Mouse (Mus musculus) midbrain, embryonic 15.5 days (tissue): Measurements from ENCODE around the gene Mafb. TPM values are rescaled to one million over a fixed set of nuclear protein-coding genes. Genes with fewer than 3 reads are reported as not detected.

Experiments used
- ATAC-seq: fragments of 200-750 bp; cut with Nextera tagmentation; replicated peaks from 2 replicates; pipeline ENCODE4 v1.8.0; 2017; ENCODE audit warnings: moderate TSS enrichment
- H3K27ac ChIP-seq: fragments of 300-500 bp; sonication (generic); 2 replicates; pipeline ENCODE4 v1.5.1; 2015; ENCODE audit warnings: mild to moderate bottlenecking, inconsistent platforms
- H3K27me3 ChIP-seq: fragments of 300-500 bp; sonication (generic); replicated peaks from 2 replicates; pipeline ENCODE4 v1.6.1; 2015; ENCODE audit warnings: inconsistent platforms
- H3K36me3 ChIP-seq: fragments of 300-500 bp; sonication (generic); replicated peaks from 2 replicates; pipeline ENCODE4 v1.6.1; 2015; ENCODE audit warnings: inconsistent platforms
- H3K4me1 ChIP-seq: fragments of 300-500 bp; sonication (generic); 2 replicates; pipeline ENCODE4 v1.6.1; 2015; ENCODE audit warnings: inconsistent platforms
- H3K4me2 ChIP-seq: fragments of 300-500 bp; sonication (generic); 2 replicates; pipeline ENCODE4 v1.6.1; 2015; ENCODE audit warnings: inconsistent platforms, mild to moderate bottlenecking, moderate library complexity
- H3K4me3 ChIP-seq: fragments of 300-500 bp; sonication (generic); 2 replicates; pipeline ENCODE4 v1.5.1; 2015; ENCODE audit warnings: mild to moderate bottlenecking, inconsistent platforms
- H3K9ac ChIP-seq: fragments of 300-500 bp; sonication (generic); 2 replicates; pipeline ENCODE4 v1.6.1; 2015; ENCODE audit warnings: mild to moderate bottlenecking, inconsistent platforms
- H3K9me3 ChIP-seq: fragments of 300-500 bp; sonication (generic); 2 replicates; pipeline ENCODE4 v1.6.1; 2016; ENCODE audit warnings: inconsistent platforms
- WGBS: fragments of 180-500 bp; shearing (Covaris S2); methylation state at CpG from one replicate; pipeline ENCODE4 v1.1.7; 2015; ENCODE audit warnings: mixed read lengths; 5-methylcytosine and 5-hydroxymethylcytosine counted together
- polyA plus RNA-seq: library from polyadenylated mRNA; unstranded; fragments of >200 nt; fragmentation: Nextera tagmentation; extraction: Ambion mirVana; gene quantifications from 2 replicates; pipeline ENCODE4 v1.2.1, GENCODE M21; 2015

Gene Mafb
- 6.5 TPM in 2 replicates for polyA plus RNA-seq

GRCm38 (mm10) chr2:160366980-160367338, at the start of gene Mafb:
TSS of gene Mafb (minus strand) at chr2:160367065.
- Histone ChIP-seq H3K9me3 (no peaks in the 10 kb centered on the region), H3K4me3 (peak within 1 kb of the TSS; percentile 63), H3K27me3 (peaks cover 57% of the 10 kb centered on the region), H3K9ac (peak within 1 kb of the TSS; percentile 64), H3K4me2 (peak within 1 kb of the TSS; percentile 97), H3K4me1 (peaks cover 56% of the 10 kb centered on the region), H3K27ac (peak within 1 kb of the TSS; percentile 84), H3K36me3 (no peaks in the 10 kb centered on the region)
- peak; percentile 93 for ATAC-seq
- 1% methylated on average over 36 of the region's 37 CpGs for WGBS

GRCm38 (mm10) chr2:160415161-160415560, 48.3 kb upstream of the Mafb start:
- no peak overlapping the region for H3K4me3 ChIP-seq
- WGBS, result 92% methylated on average over 8 of the region's 8 CpGs
- no peak overlapping the region for H3K9ac ChIP-seq
- H3K9me3 ChIP-seq, result no peaks in the 10 kb centered on the region
- H3K27me3 ChIP-seq, result 0 out of 2 replicates have a peak, but pooled peaks cover 2% of the 10 kb centered on the region
- no peak overlapping the region for H3K4me2 ChIP-seq
- H3K27ac ChIP-seq, result no peak overlapping the region
- no peaks in the 10 kb centered on the region for H3K4me1 ChIP-seq
- no peaks in the 10 kb centered on the region for H3K36me3 ChIP-seq
- ATAC-seq, result no peak

DNA sequence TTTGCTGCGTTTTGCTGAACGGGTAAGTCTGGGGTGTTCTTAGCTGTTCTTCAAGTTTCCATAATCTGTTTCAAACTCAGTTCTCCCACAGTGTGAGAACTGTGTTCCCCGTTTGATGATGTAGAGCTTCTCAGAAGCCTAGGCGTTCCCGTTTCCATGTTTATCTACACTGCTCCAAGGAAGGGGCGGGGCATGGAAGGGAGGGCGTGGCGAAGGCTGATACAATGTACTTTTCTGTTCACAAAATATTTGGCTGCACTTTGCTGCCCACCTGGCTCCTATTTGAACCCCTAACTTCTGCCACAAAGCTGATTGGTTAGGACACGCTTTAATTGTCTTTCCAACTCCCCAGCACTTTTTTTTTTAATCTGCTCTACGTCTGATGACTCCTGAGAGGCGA, 47.9 kb upstream of the Mafb start:
- Histone ChIP-seq H3K4me3 (no peak overlapping the region), H3K27me3 (0 out of 2 replicates have a peak, but pooled peaks cover 2% of the 10 kb centered on the region), H3K27ac (no peak overlapping the region), H3K9me3 (no peaks in the 10 kb centered on the region), H3K9ac (no peak overlapping the region), H3K36me3 (no peaks in the 10 kb centered on the region), H3K4me1 (no peaks in the 10 kb centered on the region), H3K4me2 (no peak overlapping the region)
- 94% methylated on average over 11 of the region's 11 CpGs for WGBS
- no peak for ATAC-seq

GRCm38 (mm10) chr2:160413982-160414381, 47.1 kb upstream of the Mafb start:
- Histone ChIP-seq H3K9me3 (no peaks in the 10 kb centered on the region), H3K36me3 (no peaks in the 10 kb centered on the region), H3K9ac (no peak overlapping the region), H3K27ac (no peak overlapping the region), H3K4me1 (no peaks in the 10 kb centered on the region), H3K4me3 (no peak overlapping the region), H3K27me3 (0 out of 2 replicates have a peak, but pooled peaks cover 2% of the 10 kb centered on the region), H3K4me2 (no peak overlapping the region)
- whole genome bisulfite sequencing, result 97% methylated on average over 5 of the region's 5 CpGs
- ATAC-seq, result no peak

GRCm38 (mm10) chr2:160413055-160413454, 46.2 kb upstream of the Mafb start:
- H3K27me3 ChIP-seq, result 0 out of 2 replicates have a peak, but pooled peaks cover 2% of the 10 kb centered on the region
- no peaks in the 10 kb centered on the region for H3K4me1 ChIP-seq
- no peaks in the 10 kb centered on the region for H3K9me3 ChIP-seq
- H3K36me3 ChIP-seq, result no peaks in the 10 kb centered on the region
- H3K4me2 ChIP-seq, result no peak overlapping the region
- H3K4me3 ChIP-seq, result no peak overlapping the region
- no peak overlapping the region for H3K9ac ChIP-seq
- no peak overlapping the region for H3K27ac ChIP-seq
- no peak for ATAC-seq
- WGBS, result 52% methylated on average over 12 of the region's 12 CpGs

- no peaks in the 10 kb centered on the region for H3K36me3 ChIP-seq
- H3K27ac ChIP-seq, result no peak overlapping the region
- no peak overlapping the region for H3K9ac ChIP-seq
- H3K27me3 ChIP-seq, result 0 out of 2 replicates have a peak, but pooled peaks cover 2% of the 10 kb centered on the region
- WGBS, result 84% methylated on average over 7 of the region's 7 CpGs
- H3K4me3 ChIP-seq, result no peak overlapping the region
- H3K4me2 ChIP-seq, result no peak overlapping the region
- no peak for ATAC-seq
- no peaks in the 10 kb centered on the region for H3K4me1 ChIP-seq
- H3K9me3 ChIP-seq, result no peaks in the 10 kb centered on the region
Measured at GRCm38 (mm10) chr2:160411431-160411830, 44.6 kb upstream of the Mafb start.

DNA sequence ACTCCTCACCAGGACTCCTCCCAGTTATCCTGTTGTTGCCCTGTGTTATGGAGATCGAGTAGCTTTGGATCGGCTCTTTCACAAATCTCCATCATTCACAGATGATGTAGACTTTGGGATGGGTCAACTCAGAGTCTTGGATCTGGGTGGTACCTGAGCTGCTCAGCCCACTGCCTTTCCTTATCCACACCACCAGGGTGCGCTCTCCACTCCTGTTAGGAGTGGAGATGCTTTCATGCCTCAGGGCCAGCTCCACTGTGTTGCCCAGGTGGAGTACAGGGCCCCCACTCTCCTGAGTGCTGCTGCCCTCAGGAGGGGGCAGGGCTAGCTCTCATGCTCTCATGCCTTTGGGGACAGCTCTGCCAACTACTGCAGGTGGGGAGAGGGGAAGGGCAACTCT, 40.9 kb upstream of the Mafb start:
- Histone ChIP-seq H3K4me2 (no peak overlapping the region), H3K9me3 (no peaks in the 10 kb centered on the region), H3K36me3 (no peaks in the 10 kb centered on the region), H3K9ac (no peak overlapping the region), H3K4me1 (no peaks in the 10 kb centered on the region), H3K27me3 (no peaks in the 10 kb centered on the region), H3K4me3 (no peak overlapping the region), H3K27ac (no peak overlapping the region)
- WGBS, result 91% methylated on average over 3 of the region's 3 CpGs
- ATAC-seq, result no peak

DNA sequence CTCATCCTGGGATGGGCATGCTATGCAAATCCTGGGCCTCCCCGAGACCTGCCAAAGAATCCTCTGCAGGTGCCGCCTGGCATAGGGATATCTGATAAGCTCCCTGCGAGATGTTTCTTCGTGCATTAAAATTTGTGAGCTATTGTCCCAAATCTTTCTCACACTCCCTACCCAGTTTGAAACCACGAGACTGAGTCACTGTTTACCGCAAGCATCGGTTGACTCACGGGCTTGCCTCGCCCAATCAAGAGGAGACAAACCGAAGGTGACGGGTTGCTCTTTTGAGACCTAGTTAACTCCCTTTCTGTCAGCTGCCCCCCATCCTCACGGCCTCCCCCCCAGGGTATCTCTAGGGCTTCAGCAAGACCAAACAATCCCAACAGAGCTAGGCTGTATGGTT, 30.9 kb upstream of the Mafb start:
- H3K27me3 ChIP-seq, result no peaks in the 10 kb centered on the region
- H3K36me3 ChIP-seq, result no peaks in the 10 kb centered on the region
- no peaks in the 10 kb centered on the region for H3K9me3 ChIP-seq
- no peak for ATAC-seq
- H3K4me1 ChIP-seq, result peaks cover 9% of the 10 kb centered on the region; the same call in 1 of the 2 replicates
- H3K9ac ChIP-seq, result no peak overlapping the region
- no peak overlapping the region for H3K4me2 ChIP-seq
- H3K27ac ChIP-seq, result no peak overlapping the region
- H3K4me3 ChIP-seq, result no peak overlapping the region
- WGBS, result 80% methylated on average over 12 of the region's 12 CpGs

DNA sequence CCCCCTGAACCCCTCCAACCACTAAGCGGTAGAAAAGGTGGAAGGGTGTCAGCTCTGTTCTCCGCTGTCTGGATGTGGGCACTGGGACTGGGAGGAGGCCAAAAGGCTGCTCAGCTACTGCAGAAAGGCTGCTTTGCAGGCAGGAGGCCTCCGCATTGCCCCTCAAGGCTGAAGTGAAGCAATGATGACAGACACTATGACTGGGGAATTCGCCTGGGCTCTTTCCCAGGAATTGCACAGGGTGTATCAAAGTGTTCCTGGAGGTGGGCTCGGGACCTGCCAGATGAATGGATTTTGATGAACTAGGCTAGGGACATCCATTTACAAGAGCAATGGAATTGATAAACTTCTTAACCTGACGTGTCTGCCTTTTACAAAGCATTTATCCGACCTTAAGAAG, 27.9 kb upstream of the Mafb start:
- Histone ChIP-seq H3K4me1 (peaks cover 9% of the 10 kb centered on the region; the same call in 1 of the 2 replicates), H3K9ac (no peak overlapping the region), H3K4me3 (no peak overlapping the region), H3K9me3 (no peaks in the 10 kb centered on the region), H3K27me3 (no peaks in the 10 kb centered on the region), H3K4me2 (no peak overlapping the region), H3K36me3 (no peaks in the 10 kb centered on the region), H3K27ac (no peak overlapping the region)
- WGBS, result 55% methylated on average over 7 of the region's 7 CpGs
- ATAC-seq, result peak; percentile 27; the same call in 1 of the 2 replicates

DNA sequence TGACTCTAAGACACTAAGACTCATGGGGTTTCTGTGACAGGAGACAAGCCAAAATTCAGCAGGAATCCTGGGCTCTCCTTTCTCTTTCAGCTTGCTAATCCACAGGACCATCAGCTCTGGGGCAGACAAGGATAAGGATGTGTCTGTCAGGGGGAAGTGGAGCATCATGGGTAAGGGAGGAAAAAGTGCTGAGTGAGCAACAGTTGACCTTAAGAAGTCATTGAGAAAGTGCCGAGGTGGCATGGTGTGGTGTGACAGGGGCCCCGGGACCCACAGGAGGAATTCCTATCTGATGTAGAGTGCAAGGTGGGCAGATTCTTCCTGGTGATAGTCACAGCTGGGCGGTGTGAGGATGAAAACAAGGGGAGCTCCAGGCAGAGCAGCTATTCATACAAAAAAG, 25.8 kb upstream of the Mafb start:
- 85% methylated on average over 3 of the region's 3 CpGs for WGBS
- no peaks in the 10 kb centered on the region for H3K36me3 ChIP-seq
- no peaks in the 10 kb centered on the region for H3K9me3 ChIP-seq

GRCm38 (mm10) chr2:160388596-160388995, 21.7 kb upstream of the Mafb start:
- no peak overlapping the region for H3K9ac ChIP-seq
- no peak for ATAC-seq
- H3K27me3 ChIP-seq, result no peaks in the 10 kb centered on the region
- peaks cover 8% of the 10 kb centered on the region for H3K4me1 ChIP-seq
- H3K4me2 ChIP-seq, result no peak overlapping the region
- no peaks in the 10 kb centered on the region for H3K9me3 ChIP-seq
- H3K4me3 ChIP-seq, result no peak overlapping the region
- 27% methylated on average over 5 of the region's 5 CpGs for WGBS
- H3K27ac ChIP-seq, result no peak overlapping the region
- H3K36me3 ChIP-seq, result no peaks in the 10 kb centered on the region

More for the DNA sequence above, 25.8 kb upstream of the Mafb start:
- no peaks in the 10 kb centered on the region for H3K27me3 ChIP-seq
- H3K4me1 ChIP-seq, result peaks cover 17% of the 10 kb centered on the region
- H3K27ac ChIP-seq, result no peak overlapping the region
- ATAC-seq, result no peak
- H3K4me2 ChIP-seq, result no peak overlapping the region
- no peak overlapping the region for H3K4me3 ChIP-seq
- H3K9ac ChIP-seq, result no peak overlapping the region

DNA sequence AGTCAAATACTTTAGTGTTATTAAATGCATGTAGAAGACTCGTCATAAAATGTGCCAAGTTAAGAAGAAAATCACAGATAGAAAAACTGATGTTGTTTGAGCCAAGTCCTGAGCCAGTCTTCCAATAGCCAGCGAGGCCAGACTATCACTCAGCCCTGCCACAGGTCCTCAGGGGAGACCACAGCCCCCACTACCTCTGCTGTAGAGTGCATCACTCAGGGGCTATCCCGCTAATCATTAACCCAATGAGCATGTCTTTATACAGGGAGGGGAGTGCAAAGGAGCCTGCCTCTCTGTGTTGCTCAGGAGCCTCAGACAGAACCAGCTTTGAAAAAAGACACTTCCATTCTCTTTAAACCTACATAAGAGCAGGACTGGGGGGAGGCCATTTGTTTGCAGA, 16.6 kb upstream of the Mafb start:
- Histone ChIP-seq H3K27me3 (no peaks in the 10 kb centered on the region), H3K9ac (no peak overlapping the region)
- ATAC-seq, result no peak

GRCm38 (mm10) chr2:160378271-160378670, 11.4 kb upstream of the Mafb start:
- H3K9me3 ChIP-seq, result no peaks in the 10 kb centered on the region
- H3K4me1 ChIP-seq, result no peaks in the 10 kb centered on the region
- H3K36me3 ChIP-seq, result no peaks in the 10 kb centered on the region
- H3K4me2 ChIP-seq, result no peak overlapping the region
- H3K9ac ChIP-seq, result no peak overlapping the region
- H3K4me3 ChIP-seq, result no peak overlapping the region
- 54% methylated on average over 4 of the region's 4 CpGs for WGBS
- no peak overlapping the region for H3K27ac ChIP-seq
- no peak for ATAC-seq
- H3K27me3 ChIP-seq, result peaks cover 20% of the 10 kb centered on the region

More for the DNA sequence above, 16.6 kb upstream of the Mafb start:
- Histone ChIP-seq H3K27ac (no peak overlapping the region), H3K36me3 (no peaks in the 10 kb centered on the region), H3K4me3 (no peak overlapping the region), H3K4me1 (peaks cover 2% of the 10 kb centered on the region), H3K9me3 (no peaks in the 10 kb centered on the region), H3K4me2 (no peak overlapping the region)
- WGBS, result 67% methylated on average over 3 of the region's 3 CpGs
